Mouse (Mus musculus) midbrain, embryonic 11.5 days (tissue): ENCODE data around the gene Fam47e. TPM values are rescaled to one million over a fixed set of nuclear protein-coding genes. Genes with fewer than 3 reads are reported as not detected.
A peak's percentile ranks its signal among the peaks of the same experiment; 100 is the strongest.

Source experiments
- ATAC-seq: fragments of 200-750 bp; cut with Nextera tagmentation; 2 replicates; pipeline ENCODE4 v1.8.0; 2017; ENCODE audit warnings: moderate TSS enrichment, moderate library complexity; ENCODE audit not compliant: low FRiP score
- DNase-seq: peaks from one replicate; pipeline ENCODE4 v3.0.0; 2015; ENCODE audit warnings: low spot score; ENCODE audit errors: missing footprints
- H3K27ac ChIP-seq: fragments of 300-500 bp; sonication (generic); 2 replicates; pipeline ENCODE4 v1.5.1; 2014; ENCODE audit warnings: low read depth, low read length
- H3K27me3 ChIP-seq: fragments of 300-500 bp; sonication (generic); 2 replicates; pipeline ENCODE4 v1.6.1; 2014; ENCODE audit warnings: mild to moderate bottlenecking, low read length, moderate library complexity, mixed read lengths; ENCODE audit not compliant: control insufficient read depth, insufficient read depth
- H3K36me3 ChIP-seq: fragments of 300-500 bp; sonication (generic); 2 replicates; pipeline ENCODE4 v1.6.1; 2014; ENCODE audit warnings: mild to moderate bottlenecking, low read length, moderate library complexity, mixed read lengths; ENCODE audit not compliant: control insufficient read depth, insufficient read depth
- H3K4me1 ChIP-seq: fragments of 300-500 bp; sonication (generic); 2 replicates; pipeline ENCODE4 v1.6.1; 2014; ENCODE audit warnings: low read length; ENCODE audit not compliant: control insufficient read depth, insufficient read depth
- H3K4me2 ChIP-seq: fragments of 300-500 bp; sonication (generic); 2 replicates; pipeline ENCODE4 v1.6.1; 2014; ENCODE audit warnings: mild to moderate bottlenecking, moderate library complexity
- H3K4me3 ChIP-seq: fragments of 300-500 bp; sonication (generic); 2 replicates; pipeline ENCODE4 v1.5.1; 2014; ENCODE audit warnings: low read depth, low read length
- H3K9ac ChIP-seq: fragments of 300-500 bp; sonication (generic); 2 replicates; pipeline ENCODE4 v1.6.1; 2014; ENCODE audit warnings: low read length
- H3K9me3 ChIP-seq: fragments of 300-500 bp; sonication (generic); 2 replicates; pipeline ENCODE4 v1.6.1; 2016; ENCODE audit warnings: low read length; ENCODE audit not compliant: control insufficient read depth
- WGBS: fragments of 180-500 bp; shearing (Covaris S2); extraction: QIAGEN DNeasy Blood & Tissue Kit; methylation state at CpG from one replicate; pipeline ENCODE4 v1.1.7; 2014; 5-methylcytosine and 5-hydroxymethylcytosine counted together
- polyA plus RNA-seq: library from polyadenylated mRNA; unstranded; fragments of >200 nt; fragmentation: Nextera tagmentation; extraction: Ambion mirVana; gene quantifications from 2 replicates; pipeline ENCODE4 v1.2.1, GENCODE M21; 2014

The Fam47e gene
- polyA plus RNA-seq, 1 experiment from 2014 or later: not detected

GRCm38 (mm10) chr5:92579559-92579958, 24.7 kb downstream of the Fam47e start:
- WGBS: 92% methylated on average over 14 of the region's 14 CpGs
- DNase-seq (no peak), ATAC-seq (no peak)
- no peaks in the 10 kb centered on the region for H3K27me3 ChIP-seq
- H3K4me2 ChIP-seq: no peak overlapping the region
- no peaks in the 10 kb centered on the region for H3K36me3 ChIP-seq
- H3K9me3 ChIP-seq: no peaks in the 10 kb centered on the region
- H3K4me1 ChIP-seq: no peaks in the 10 kb centered on the region
- no peak overlapping the region for H3K4me3 ChIP-seq
- no peak overlapping the region for H3K9ac ChIP-seq
- H3K27ac ChIP-seq: no peak overlapping the region

GRCm38 (mm10) chr5:92585932-92586331, 31.1 kb downstream of the Fam47e start:
- H3K36me3 ChIP-seq: no peaks in the 10 kb centered on the region
- no peak overlapping the region for H3K4me2 ChIP-seq
- no peak overlapping the region for H3K27ac ChIP-seq
- H3K27me3 ChIP-seq: no peaks in the 10 kb centered on the region
- DNase-seq (peak; percentile 76), ATAC-seq (no peak)
- no peak overlapping the region for H3K9ac ChIP-seq
- no peak overlapping the region for H3K4me3 ChIP-seq
- H3K9me3 ChIP-seq: no peaks in the 10 kb centered on the region
- no peaks in the 10 kb centered on the region for H3K4me1 ChIP-seq
- 75% methylated on average over 10 of the region's 10 CpGs for WGBS

GRCm38 (mm10) chr5:92595026-92595425, 40.2 kb downstream of the Fam47e start:
- H3K27ac ChIP-seq: no peak overlapping the region
- H3K27me3 ChIP-seq: no peaks in the 10 kb centered on the region
- ATAC-seq (no peak), DNase-seq (peak; percentile 17)
- H3K9ac ChIP-seq: no peak overlapping the region
- H3K36me3 ChIP-seq: no peaks in the 10 kb centered on the region
- 83% methylated on average over 5 of the region's 5 CpGs for WGBS
- H3K4me2 ChIP-seq: no peak overlapping the region
- H3K4me1 ChIP-seq: no peaks in the 10 kb centered on the region
- H3K4me3 ChIP-seq: no peak overlapping the region
- no peaks in the 10 kb centered on the region for H3K9me3 ChIP-seq

- H3K36me3 ChIP-seq: no peaks in the 10 kb centered on the region
- no peak overlapping the region for H3K4me2 ChIP-seq
- ATAC-seq (no peak), DNase-seq (peak; percentile 77)
- no peak overlapping the region for H3K27ac ChIP-seq
- H3K4me3 ChIP-seq: no peak overlapping the region
- H3K9me3 ChIP-seq: no peaks in the 10 kb centered on the region
- WGBS: 90% methylated on average over 8 of the region's 8 CpGs
- no peaks in the 10 kb centered on the region; the same call in none of the 2 replicates for H3K27me3 ChIP-seq
- no peak overlapping the region for H3K9ac ChIP-seq
- no peaks in the 10 kb centered on the region for H3K4me1 ChIP-seq
Observed at GRCm38 (mm10) chr5:92596865-92597264, 42.0 kb downstream of the Fam47e start.

GRCm38 (mm10) chr5:92599030-92599429, 44.2 kb downstream of the Fam47e start:
- H3K36me3 ChIP-seq: no peaks in the 10 kb centered on the region
- no peaks in the 10 kb centered on the region; the same call in none of the 2 replicates for H3K27me3 ChIP-seq
- no peak for DNase-seq
- no peak for ATAC-seq
- H3K9me3 ChIP-seq: no peaks in the 10 kb centered on the region
- 89% methylated on average over 10 of the region's 10 CpGs for WGBS
- H3K4me1 ChIP-seq: 0 out of 2 replicates have a peak, but pooled peaks cover 2% of the 10 kb centered on the region
- H3K4me2 ChIP-seq: no peak overlapping the region
- H3K4me3 ChIP-seq: no peak overlapping the region
- no peak overlapping the region for H3K27ac ChIP-seq
- no peak overlapping the region for H3K9ac ChIP-seq

- 0 out of 2 replicates have a peak, but pooled peaks cover 2% of the 10 kb centered on the region for H3K4me1 ChIP-seq
- H3K9me3 ChIP-seq: no peaks in the 10 kb centered on the region
- no peaks in the 10 kb centered on the region; the same call in none of the 2 replicates for H3K27me3 ChIP-seq
- DNase-seq: peak; percentile 96
- H3K4me2 ChIP-seq: peak within 1 kb of the TSS; percentile 60
- ATAC-seq: peak; percentile 93
- H3K27ac ChIP-seq: no peak within 1 kb of the TSS
- peak within 1 kb of the TSS; percentile 48 for H3K4me3 ChIP-seq
- peak within 1 kb of the TSS; percentile 59 for H3K9ac ChIP-seq
- WGBS: under 1% methylated on average over 65 of the region's 69 CpGs
- H3K36me3 ChIP-seq: no peaks in the 10 kb centered on the region
Observed at GRCm38 (mm10) chr5:92602691-92603690, 48.1 kb downstream of the Fam47e start, which contains the start of gene Stbd1. Gene Stbd1, plus strand, starts transcription at chr5:92603041.

- Histone ChIP-seq H3K4me1 (0 out of 2 replicates have a peak, but pooled peaks cover 2% of the 10 kb centered on the region), H3K4me2 (no peak overlapping the region), H3K27ac (no peak overlapping the region), H3K27me3 (no peaks in the 10 kb centered on the region; the same call in none of the 2 replicates), H3K36me3 (no peaks in the 10 kb centered on the region), H3K9me3 (no peaks in the 10 kb centered on the region), H3K9ac (no peak overlapping the region), H3K4me3 (no peak overlapping the region)
- ATAC-seq (no peak), DNase-seq (no peak)
- 86% methylated on average over 10 of the region's 10 CpGs for WGBS
Observed at GRCm38 (mm10) chr5:92604452-92605247, 49.8 kb downstream of the Fam47e start.

GRCm38 (mm10) chr5:92607492-92608229, 52.8 kb downstream of the Fam47e start:
- no peaks in the 10 kb centered on the region for H3K9me3 ChIP-seq
- H3K27me3 ChIP-seq: no peaks in the 10 kb centered on the region
- ATAC-seq (no peak), DNase-seq (no peak)
- H3K4me1 ChIP-seq: no peaks in the 10 kb centered on the region
- no peaks in the 10 kb centered on the region for H3K36me3 ChIP-seq
- H3K27ac ChIP-seq: no peak overlapping the region
- WGBS: 90% methylated on average over 5 of the region's 5 CpGs
- H3K4me3 ChIP-seq: no peak overlapping the region
- H3K4me2 ChIP-seq: no peak overlapping the region
- H3K9ac ChIP-seq: no peak overlapping the region
